Mouse (Mus musculus): ENCODE measurements around the gene Frmpd1. TPM values are rescaled to one million over a fixed set of nuclear protein-coding genes. Genes with fewer than 3 reads are reported as not detected.

Frmpd1 gene
- polyA plus RNA-seq, 1 experiment = not detected

DNA sequence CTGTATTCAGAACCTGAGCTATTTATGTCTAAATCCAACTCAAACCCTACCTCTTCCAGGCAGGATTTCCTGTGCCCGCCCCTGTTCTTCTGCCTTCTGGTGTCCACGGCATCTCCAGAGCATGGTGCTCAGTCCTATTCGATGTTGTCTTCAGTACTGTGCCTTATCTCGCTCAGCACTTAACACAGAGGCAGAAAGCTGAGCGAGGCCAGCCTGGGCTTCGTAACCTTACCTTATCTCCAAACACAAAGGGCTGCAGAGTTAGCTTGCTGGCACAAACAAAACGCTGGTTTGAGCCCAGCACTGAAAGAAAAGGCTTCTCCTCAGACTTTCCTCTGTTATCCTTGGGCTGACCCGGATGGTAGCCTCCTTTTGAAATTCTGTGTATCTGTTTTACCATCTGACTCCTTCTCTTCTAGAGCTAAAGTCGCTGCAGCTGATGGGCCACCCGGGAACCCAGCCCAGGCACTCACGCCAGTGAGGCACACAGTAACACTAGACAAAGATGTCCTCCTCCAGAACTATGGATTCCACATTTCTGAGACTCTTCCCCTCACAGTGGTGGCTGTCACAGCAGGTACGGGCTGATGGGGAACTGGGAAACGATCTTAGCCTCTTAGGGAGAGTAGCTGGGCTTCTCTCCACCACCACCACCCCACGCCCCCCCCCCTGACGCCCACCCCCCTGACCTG, 58.7 kb downstream of the Frmpd1 start:
- Histone ChIP-seq H3K4me3 (replicated peaks; ENCODE audit: control insufficient read depth, low read depth, low read length) (no peak overlapping the region), H3K27ac (ENCODE audit: control insufficient read depth, insufficient read depth, low read depth, low read length, poor library complexity) (no peak overlapping the region), H3K4me1 (ENCODE audit: control insufficient read depth, insufficient read depth, low read length) (no peaks in the 10 kb centered on the region)
- no peak for TF ChIP-seq CTCF (IDR thresholded peaks at IDR 0.05; ENCODE audit: control insufficient read depth, insufficient read depth, low read length)
- TF ChIP-seq POLR2A (IDR thresholded peaks at IDR 0.05; ENCODE audit: borderline replicate concordance, control insufficient read depth, low read depth, low read length) = no peak
- WGBS = 43% methylated on average over 15 of the region's 15 CpGs

DNA sequence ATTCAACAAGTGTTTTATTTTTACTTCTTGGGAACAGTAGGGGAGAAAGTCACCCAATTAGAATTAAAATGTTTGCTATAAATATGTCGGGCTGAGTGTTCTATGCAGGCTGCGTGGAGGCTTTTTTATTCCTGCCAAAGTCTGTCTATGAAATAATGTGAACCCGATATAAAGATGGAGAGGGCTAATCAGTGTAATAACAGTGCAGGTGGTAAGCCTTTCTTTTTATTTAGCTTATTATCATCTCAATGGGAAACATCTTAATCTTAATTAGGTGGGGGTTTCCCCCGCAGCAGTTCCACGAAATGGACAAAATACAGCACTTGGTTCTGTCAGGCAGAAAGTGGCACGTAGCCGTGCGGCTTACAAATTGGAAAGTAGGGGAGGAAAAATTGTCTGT, 66.6 kb downstream of the Frmpd1 start:
- H3K4me3 ChIP-seq (replicated peaks; ENCODE audit: control insufficient read depth, low read depth, low read length) = no peak overlapping the region
- TF ChIP-seq POLR2A (IDR thresholded peaks at IDR 0.05; ENCODE audit: borderline replicate concordance, control insufficient read depth, low read depth, low read length) = no peak
- no peak for TF ChIP-seq CTCF (IDR thresholded peaks at IDR 0.05; ENCODE audit: control insufficient read depth, insufficient read depth, low read length)
- 84% methylated on average over 8 of the region's 8 CpGs for WGBS
- H3K27ac ChIP-seq (ENCODE audit: control insufficient read depth, insufficient read depth, low read depth, low read length, poor library complexity) = no peak overlapping the region
- H3K4me1 ChIP-seq (ENCODE audit: control insufficient read depth, insufficient read depth, low read length) = no peaks in the 10 kb centered on the region

DNA sequence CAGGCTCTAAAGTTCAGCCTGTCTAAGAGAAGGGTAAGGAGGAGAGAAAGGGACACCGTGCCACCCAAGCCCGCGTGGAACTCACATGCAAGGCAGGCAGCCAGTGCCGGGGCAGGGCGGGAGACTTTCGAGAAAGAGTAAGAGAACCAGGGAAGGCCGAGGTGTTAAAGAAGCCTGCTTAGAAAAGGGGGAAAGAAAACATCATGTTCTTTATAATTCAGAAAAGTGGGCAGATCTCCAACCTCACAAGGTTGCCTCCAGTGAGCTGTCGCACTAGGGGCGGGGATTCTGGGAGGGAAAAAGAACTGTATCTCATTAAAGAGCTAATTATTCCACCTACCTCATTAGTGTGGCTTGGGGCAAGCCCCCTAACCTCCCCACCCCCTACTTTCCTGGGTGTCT, 68.2 kb downstream of the Frmpd1 start:
- WGBS = 55% methylated on average over 9 of the region's 9 CpGs
- TF ChIP-seq CTCF (IDR thresholded peaks at IDR 0.05; ENCODE audit: control insufficient read depth, insufficient read depth, low read length) (no peak), POLR2A (IDR thresholded peaks at IDR 0.05; ENCODE audit: borderline replicate concordance, control insufficient read depth, low read depth, low read length) (no peak)
- Histone ChIP-seq H3K4me3 (replicated peaks; ENCODE audit: control insufficient read depth, low read depth, low read length) (no peak overlapping the region), H3K4me1 (ENCODE audit: control insufficient read depth, insufficient read depth, low read length) (no peaks in the 10 kb centered on the region), H3K27ac (ENCODE audit: control insufficient read depth, insufficient read depth, low read depth, low read length, poor library complexity) (no peak overlapping the region)

DNA sequence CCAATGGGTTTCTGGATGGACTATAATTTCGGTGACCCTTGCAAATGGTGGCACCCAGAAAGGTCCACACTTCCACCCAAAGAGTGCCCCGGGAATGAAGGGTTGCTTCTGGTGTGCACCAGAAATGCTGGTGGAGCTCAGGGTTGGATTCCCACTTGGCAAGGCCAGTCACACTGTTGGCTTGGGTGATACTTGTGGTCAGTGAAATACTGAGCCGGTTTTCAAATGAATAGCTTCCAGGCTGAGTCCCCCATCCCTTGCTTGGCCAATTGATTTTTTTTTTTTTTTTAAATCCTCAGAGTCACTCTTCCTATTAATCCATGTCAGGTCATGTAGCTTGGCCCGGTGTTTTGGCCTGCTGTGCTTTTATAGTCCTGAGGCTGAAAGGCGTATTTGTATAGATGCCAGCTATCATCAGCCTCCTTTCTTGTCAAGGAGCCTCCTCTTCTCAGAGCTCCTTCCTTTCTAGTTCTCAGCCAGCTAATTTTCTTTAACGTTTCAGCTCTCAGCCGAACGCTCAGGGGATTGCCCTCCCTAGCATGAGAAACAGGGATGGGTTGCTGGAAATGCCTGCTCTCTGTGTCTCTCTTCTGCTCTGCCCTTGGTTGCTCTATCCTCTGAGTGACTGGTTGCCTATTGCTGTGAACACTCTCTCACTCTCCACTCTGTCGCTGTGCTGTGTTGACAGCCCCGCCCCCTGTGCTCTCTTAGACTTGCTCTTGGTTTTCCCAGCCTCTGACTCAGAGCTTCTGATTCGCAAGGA, 69.3 kb downstream of the Frmpd1 start:
- WGBS = 68% methylated on average over 11 of the region's 11 CpGs
- no peak overlapping the region for H3K4me3 ChIP-seq (replicated peaks; ENCODE audit: control insufficient read depth, low read depth, low read length)

DNA sequence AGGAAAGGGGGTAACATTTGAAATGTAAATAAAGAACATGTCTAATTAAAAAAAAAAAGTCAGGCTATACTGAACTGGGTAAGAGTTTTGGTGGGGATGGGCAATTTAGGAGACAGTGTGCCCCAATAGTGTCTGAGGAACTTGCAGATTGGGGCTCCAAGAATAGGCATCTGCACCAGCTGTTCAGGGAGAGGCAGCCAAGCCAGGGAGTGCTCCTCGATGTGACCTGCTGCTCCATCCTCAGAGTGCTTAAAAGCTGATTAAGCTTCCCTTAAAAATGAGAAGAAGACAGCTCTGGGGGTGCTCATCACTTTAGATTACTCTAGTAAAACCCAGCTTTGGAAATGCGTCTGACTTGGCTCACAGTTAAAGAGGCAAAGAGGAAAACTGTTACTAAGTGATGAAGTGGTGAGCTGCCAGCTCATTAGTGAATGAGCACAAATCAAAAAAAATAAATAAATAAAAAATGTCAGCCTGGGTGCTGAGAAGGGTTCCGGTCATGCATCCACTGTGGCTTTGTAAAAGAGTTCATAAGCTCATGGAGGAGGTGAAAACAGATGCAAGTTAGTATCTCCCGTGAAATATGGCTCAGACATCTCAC, 74.7 kb downstream of the Frmpd1 start:
- H3K4me3 ChIP-seq (replicated peaks; ENCODE audit: control insufficient read depth, low read depth, low read length) = no peak overlapping the region
- WGBS = 71% methylated on average over 4 of the region's 4 CpGs
- no peak overlapping the region for H3K27ac ChIP-seq (ENCODE audit: control insufficient read depth, insufficient read depth, low read depth, low read length, poor library complexity)
- no peaks in the 10 kb centered on the region for H3K4me1 ChIP-seq (ENCODE audit: control insufficient read depth, insufficient read depth, low read length)
- no peak for TF ChIP-seq CTCF (IDR thresholded peaks at IDR 0.05; ENCODE audit: control insufficient read depth, insufficient read depth, low read length)
- TF ChIP-seq POLR2A (IDR thresholded peaks at IDR 0.05; ENCODE audit: borderline replicate concordance, control insufficient read depth, low read depth, low read length) = no peak

More for the DNA sequence above, 69.3 kb downstream of the Frmpd1 start:
- no peaks in the 10 kb centered on the region for H3K4me1 ChIP-seq (ENCODE audit: control insufficient read depth, insufficient read depth, low read length)
- TF ChIP-seq POLR2A (IDR thresholded peaks at IDR 0.05; ENCODE audit: borderline replicate concordance, control insufficient read depth, low read depth, low read length) (no peak), CTCF (IDR thresholded peaks at IDR 0.05; ENCODE audit: control insufficient read depth, insufficient read depth, low read length) (no peak)
- no peak overlapping the region for H3K27ac ChIP-seq (ENCODE audit: control insufficient read depth, insufficient read depth, low read depth, low read length, poor library complexity)

DNA sequence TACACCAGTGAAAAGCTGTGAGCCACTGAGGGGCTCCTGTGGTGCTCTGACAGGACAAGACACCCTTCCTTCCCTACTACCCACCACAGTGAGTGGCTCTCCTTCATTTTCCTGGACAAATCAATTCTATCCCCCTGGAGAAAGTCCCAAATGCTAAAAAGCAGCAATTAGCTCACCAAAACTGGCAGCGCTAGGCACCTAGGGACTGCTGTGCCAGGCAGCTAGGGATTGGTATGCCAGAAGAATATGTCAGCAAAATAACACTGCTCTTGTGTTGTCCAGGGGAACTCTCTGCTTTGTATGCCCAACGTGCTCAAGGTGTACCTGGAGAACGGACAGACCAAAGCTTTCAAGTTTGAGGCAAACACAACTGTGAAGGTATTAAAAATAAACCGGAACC, 76.9 kb downstream of the Frmpd1 start:
- TF ChIP-seq CTCF (IDR thresholded peaks at IDR 0.05; ENCODE audit: control insufficient read depth, insufficient read depth, low read length) (no peak), POLR2A (IDR thresholded peaks at IDR 0.05; ENCODE audit: borderline replicate concordance, control insufficient read depth, low read depth, low read length) (no peak)
- WGBS = 84% methylated on average over 4 of the region's 4 CpGs
- H3K4me3 ChIP-seq (replicated peaks; ENCODE audit: control insufficient read depth, low read depth, low read length) = no peak overlapping the region

DNA sequence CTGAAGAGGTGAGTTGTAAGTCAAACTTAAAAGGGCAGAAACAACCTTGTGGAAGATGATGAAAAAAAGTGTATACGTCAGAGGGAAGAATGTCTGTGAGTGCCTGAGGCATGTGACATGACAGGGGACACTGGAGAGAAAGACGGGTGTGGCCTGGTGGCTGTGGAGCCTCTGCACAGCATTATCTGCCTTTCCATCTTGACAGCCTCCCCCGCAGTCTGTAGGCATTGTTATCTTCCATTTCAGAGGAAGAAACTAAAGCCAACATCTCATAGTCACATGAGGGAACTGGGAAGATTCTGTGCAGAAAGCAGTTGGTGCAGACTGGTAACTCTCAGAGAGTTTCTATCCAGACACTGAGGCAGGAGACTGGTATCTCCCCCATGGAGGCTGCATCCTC, 83.2 kb downstream of the Frmpd1 start:
- WGBS = 41% methylated on average over 3 of the region's 3 CpGs
- Histone ChIP-seq H3K27ac (ENCODE audit: control insufficient read depth, insufficient read depth, low read depth, low read length, poor library complexity) (no peak overlapping the region), H3K4me1 (ENCODE audit: control insufficient read depth, insufficient read depth, low read length) (no peaks in the 10 kb centered on the region), H3K4me3 (replicated peaks; ENCODE audit: control insufficient read depth, low read depth, low read length) (no peak overlapping the region)
- no peak for TF ChIP-seq POLR2A (IDR thresholded peaks at IDR 0.05; ENCODE audit: borderline replicate concordance, control insufficient read depth, low read depth, low read length)
- no peak for TF ChIP-seq CTCF (IDR thresholded peaks at IDR 0.05; ENCODE audit: control insufficient read depth, insufficient read depth, low read length)

More for the DNA sequence above, 76.9 kb downstream of the Frmpd1 start:
- Histone ChIP-seq H3K27ac (ENCODE audit: control insufficient read depth, insufficient read depth, low read depth, low read length, poor library complexity) (no peak overlapping the region), H3K4me1 (ENCODE audit: control insufficient read depth, insufficient read depth, low read length) (no peaks in the 10 kb centered on the region)

DNA sequence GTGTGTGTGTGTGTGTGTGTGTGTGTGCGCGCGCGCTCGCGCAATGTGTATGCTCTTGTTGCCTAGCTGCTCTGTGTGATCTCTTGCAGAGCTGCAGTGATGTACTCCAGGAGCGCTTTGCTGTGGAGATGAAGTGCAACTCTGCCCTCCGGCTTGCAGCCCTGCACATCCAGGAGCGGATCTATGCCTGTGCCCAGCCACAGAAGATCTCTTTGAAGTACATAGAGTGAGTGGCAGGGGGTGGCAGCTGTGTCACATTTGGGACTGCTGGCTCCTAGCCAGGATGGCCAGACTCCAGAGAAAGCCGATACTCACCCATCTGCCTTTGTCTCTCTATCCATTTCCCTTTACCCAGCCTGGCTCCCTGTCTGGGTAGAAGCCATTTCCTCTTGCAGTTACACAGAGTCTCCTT, 86.4 kb downstream of the Frmpd1 start:
- H3K27ac ChIP-seq (ENCODE audit: control insufficient read depth, insufficient read depth, low read depth, low read length, poor library complexity) = no peak overlapping the region
- no peaks in the 10 kb centered on the region for H3K4me1 ChIP-seq (ENCODE audit: control insufficient read depth, insufficient read depth, low read length)
- H3K4me3 ChIP-seq (replicated peaks; ENCODE audit: control insufficient read depth, low read depth, low read length) = no peak overlapping the region
- TF ChIP-seq POLR2A (IDR thresholded peaks at IDR 0.05; ENCODE audit: borderline replicate concordance, control insufficient read depth, low read depth, low read length) (no peak), CTCF (IDR thresholded peaks at IDR 0.05; ENCODE audit: control insufficient read depth, insufficient read depth, low read length) (no peak)
- 93% methylated on average over 10 of the region's 10 CpGs for WGBS
